Mouse (Mus musculus) left cerebral cortex, postnatal 4 days (tissue): ENCODE results near the gene Olfr350. TPM values are rescaled to one million over a fixed set of nuclear protein-coding genes. Genes with fewer than 3 reads are reported as not detected.

Experiments used
- DNase-seq: peaks from one replicate; pipeline ENCODE4 v3.0.0-alpha.2; 2022
- intact Hi-C: fragments of 180-260 bp; cut with DNase I; formaldehyde crosslinking; loops from one replicate; pipeline ENCODE4 v1.15.1; 2025
- total RNA-seq, 2 experiments: library from RNA; stranded (reverse); gene quantifications; 2 replicates each; pipeline ENCODE4 v1.2.3; 2021

Olfr350 gene
- not detected for total RNA-seq

DNA sequence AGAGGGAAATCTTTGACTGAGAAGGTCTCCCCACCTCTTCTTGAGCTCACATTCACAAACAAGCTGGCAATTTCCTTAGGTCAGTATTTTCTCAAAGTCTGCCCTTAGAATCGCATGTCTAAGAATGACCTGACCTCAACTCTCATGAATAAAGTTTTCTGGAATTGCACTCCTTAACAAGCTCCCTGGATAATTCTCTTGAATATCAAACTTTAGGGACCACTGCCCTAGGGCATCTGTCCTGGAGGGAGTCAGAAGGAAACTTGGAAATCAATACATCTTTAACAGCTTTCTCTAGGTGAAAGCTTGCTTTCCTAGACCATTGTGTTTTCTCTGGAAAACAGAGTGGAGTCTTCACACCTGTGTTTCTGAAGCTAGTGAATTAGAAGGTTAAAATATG is at the start of gene Olfr350:
TSS of gene Olfr350 (plus strand) at position 301 of the 400 bp plus-strand sequence.
- no peak for DNase-seq
- intact Hi-C loops = no loop called here

- no peak for DNase-seq
- intact Hi-C loops = no loop called here
These were observed 29.2 kb upstream of the Olfr350 start, which contains the start of gene Olfr3 for GRCm38 (mm10) chr2:36816932-36817331. Olfr3 (minus strand) TSS chr2:36817032.

GRCm38 (mm10) chr2:36862560-36862959 is 16.4 kb downstream of the Olfr350 start, which contains the start of gene Olfr351:
Olfr351 (minus strand) TSS chr2:36862660.
- intact Hi-C loops = no loop called here
- DNase-seq = no peak

GRCm38 (mm10) chr2:36868160-36868559 is 22.1 kb downstream of the Olfr350 start, which contains the start of gene Olfr352:
Olfr352 (plus strand) TSS chr2:36868460.
- intact Hi-C loops = no loop called here
- DNase-seq = no peak

DNA sequence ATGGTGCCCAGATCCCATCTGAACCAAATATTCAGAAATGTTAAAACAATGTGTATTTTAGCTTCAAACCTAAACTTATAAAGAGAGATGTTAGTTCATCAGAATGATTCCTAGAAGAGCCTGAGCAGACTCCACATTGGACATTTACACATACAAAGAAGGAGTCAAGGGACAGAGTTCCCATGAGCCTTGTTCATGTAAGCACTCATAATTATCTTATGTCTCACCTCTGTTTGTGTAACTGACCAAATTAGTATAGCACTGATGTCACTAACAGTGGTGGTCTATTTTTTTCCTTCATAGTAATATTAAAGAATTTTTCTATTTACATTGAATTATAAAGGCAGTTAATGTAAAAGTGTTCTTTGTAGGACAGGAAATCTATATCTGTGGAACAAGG is 46.7 kb downstream of the Olfr350 start, which contains the start of gene Olfr353:
TSS of gene Olfr353 (minus strand) at position 101 of the 400 bp plus-strand sequence.
- intact Hi-C loops = no loop called here
- no peak for DNase-seq

GRCm38 (mm10) chr2:36897114-36897513 is 51.0 kb downstream of the Olfr350 start:
- no peak for DNase-seq
- intact Hi-C loops = no loop called here

Other genes with a start within 250 kb of the Olfr350 start
- gene Olfr345, start 206.3 kb upstream of the Olfr350 start, total RNA-seq = not detected
- gene Olfr346, start 160.5 kb upstream of the Olfr350 start, total RNA-seq = not detected
- not detected for gene Olfr347, start 114.4 kb upstream of the Olfr350 start, total RNA-seq
- not detected for gene Olfr348, start 62.0 kb upstream of the Olfr350 start, total RNA-seq
- not detected for gene Olfr50, start 55.8 kb upstream of the Olfr350 start, total RNA-seq
- gene Olfr3, start 29.3 kb upstream of the Olfr350 start, total RNA-seq = not detected
- not detected for gene Olfr351, start 16.4 kb downstream of the Olfr350 start, total RNA-seq
- gene Olfr352, start 22.1 kb downstream of the Olfr350 start, total RNA-seq = not detected
- gene Olfr353, start 46.6 kb downstream of the Olfr350 start, total RNA-seq = not detected
- gene Olfr354, start 59.4 kb downstream of the Olfr350 start, total RNA-seq = under 1 TPM in 1 of 2 experiments, not detected in 1; 0.04 TPM
- not detected for gene Olfr355, start 82.6 kb downstream of the Olfr350 start, total RNA-seq
- gene Olfr356, start 90.8 kb downstream of the Olfr350 start, total RNA-seq = not detected
- gene Olfr357, start 147.5 kb downstream of the Olfr350 start, total RNA-seq = not detected
- not detected for gene Olfr358, start 163.0 kb downstream of the Olfr350 start, total RNA-seq
- not detected for gene Olfr360, start 219.4 kb downstream of the Olfr350 start, total RNA-seq
- gene Olfr361, start 243.0 kb downstream of the Olfr350 start, total RNA-seq = not detected